Mouse (Mus musculus) kidney, postnatal 14 days (tissue): ENCODE measurements around the gene Gale.
"Not testable (repeated sequence)": the region's sequence is repeated elsewhere in the genome, so short reads cannot be mapped to it uniquely, and the experiment has no call there.

Experiments used
- DNase-seq: peaks from one replicate; pipeline ENCODE4 v3.0.0; 2022; ENCODE audit warnings: mixed read lengths

Gale gene

GRCm38 (mm10) chr4:135971805-135972555 is 8.5 kb downstream of the Gale start:
- DNase-seq = no peak

GRCm38 (mm10) chr4:135972556-135972906 is 9.0 kb downstream of the Gale start, which contains the start of gene Lypla2:
Lypla2 (minus strand) TSS chr4:135972626.
- peak; percentile 92 for DNase-seq

- DNase-seq = no peak
These were observed 9.6 kb downstream of the Gale start for GRCm38 (mm10) chr4:135972911-135973811.

- DNase-seq = no peak
These were observed 12.6 kb downstream of the Gale start for GRCm38 (mm10) chr4:135976146-135976545.

- not testable (repeated sequence) for DNase-seq
These were observed 16.7 kb downstream of the Gale start for GRCm38 (mm10) chr4:135980223-135980622.

- DNase-seq = no peak
These were observed 18.1 kb downstream of the Gale start for GRCm38 (mm10) chr4:135981524-135982063.

GRCm38 (mm10) chr4:135984556-135984955 is 21.0 kb downstream of the Gale start:
- no peak for DNase-seq

GRCm38 (mm10) chr4:135985193-135985592 is 21.7 kb downstream of the Gale start:
- DNase-seq = no peak

- no peak for DNase-seq
These were observed 22.2 kb downstream of the Gale start for GRCm38 (mm10) chr4:135985769-135986168.

- DNase-seq = no peak
These were observed 22.9 kb downstream of the Gale start for GRCm38 (mm10) chr4:135986301-135986942.

- peak; percentile 96 for DNase-seq
These were observed 23.6 kb downstream of the Gale start, which contains the start of gene Pithd1 for GRCm38 (mm10) chr4:135986943-135987710. Pithd1 (minus strand) TSS chr4:135987264.

GRCm38 (mm10) chr4:135987714-135988113 is 24.2 kb downstream of the Gale start:
- no peak for DNase-seq

- DNase-seq = no peak
These were observed 30.4 kb downstream of the Gale start for GRCm38 (mm10) chr4:135993941-135994340.

GRCm38 (mm10) chr4:135995118-135995517 is 31.6 kb downstream of the Gale start:
- no peak for DNase-seq

GRCm38 (mm10) chr4:136004107-136004675 is 40.7 kb downstream of the Gale start:
- no peak for DNase-seq

GRCm38 (mm10) chr4:136004921-136005320 is 41.4 kb downstream of the Gale start:
- no peak for DNase-seq

- DNase-seq = no peak
These were observed 43.3 kb downstream of the Gale start for GRCm38 (mm10) chr4:136006821-136007220.

GRCm38 (mm10) chr4:136008782-136009447 is 45.4 kb downstream of the Gale start:
- DNase-seq = no peak

GRCm38 (mm10) chr4:136010586-136010985 is 47.1 kb downstream of the Gale start:
- no peak for DNase-seq

GRCm38 (mm10) chr4:136016059-136016602 is 52.6 kb downstream of the Gale start:
- DNase-seq = no peak
